Mouse (Mus musculus): ENCODE measurements around the gene Mllt3. TPM values are rescaled to one million over a fixed set of nuclear protein-coding genes. Genes with fewer than 3 reads are reported as not detected.

Mllt3 gene
- total RNA-seq, 1 experiment from 2014 or later: 30.6 TPM

- no peak for ATAC-seq (replicated peaks; ENCODE audit: low read depth, poor library complexity, severe bottlenecking)
Measured at GRCm38 (mm10) chr4:87794216-87794615, 238.9 kb downstream of the Mllt3 start.

DNA sequence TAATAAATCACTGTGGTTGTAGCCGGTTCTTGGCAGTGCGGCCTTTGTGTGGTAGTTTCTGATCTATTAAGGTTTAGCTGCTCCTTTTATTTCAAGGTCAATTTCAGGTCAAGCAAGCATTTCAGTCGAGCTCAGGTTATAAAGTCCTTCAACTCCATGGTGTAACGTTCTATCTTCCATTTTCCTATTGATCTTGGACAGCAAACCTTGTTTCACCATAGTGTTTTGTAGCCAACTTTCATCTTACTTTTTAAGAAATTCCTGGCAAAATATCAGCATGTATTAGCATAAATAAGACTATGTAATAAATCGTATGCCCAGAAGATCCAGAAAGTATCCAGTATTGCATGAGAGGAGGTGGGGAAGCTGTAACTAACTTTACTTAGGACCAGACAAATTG is 240.7 kb downstream of the Mllt3 start:
- ATAC-seq (replicated peaks; ENCODE audit: low read depth, poor library complexity, severe bottlenecking): no peak

GRCm38 (mm10) chr4:87789446-87789845 is 243.7 kb downstream of the Mllt3 start:
- ATAC-seq (replicated peaks; ENCODE audit: low read depth, poor library complexity, severe bottlenecking): no peak

DNA sequence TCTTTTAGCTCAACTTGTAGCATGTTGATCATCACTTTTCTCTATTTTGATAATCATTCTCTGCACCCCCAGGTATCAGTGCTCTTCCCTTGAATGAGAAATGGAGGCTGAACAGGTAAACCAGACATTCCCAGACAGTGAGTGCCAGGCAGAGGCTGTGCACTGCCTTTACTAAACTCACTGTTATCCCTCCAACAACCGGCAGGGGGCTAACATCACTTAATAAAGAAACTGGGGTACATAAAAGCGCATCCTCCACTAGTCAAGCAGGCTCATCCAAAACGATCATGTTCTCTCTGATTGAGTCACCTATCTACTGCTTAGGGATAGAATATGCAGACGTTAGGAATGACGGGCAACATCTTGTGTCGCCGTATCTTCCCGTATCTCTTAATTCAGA is 244.5 kb downstream of the Mllt3 start:
- ATAC-seq (replicated peaks; ENCODE audit: low read depth, poor library complexity, severe bottlenecking): peak; percentile 94

- ATAC-seq (replicated peaks; ENCODE audit: low read depth, poor library complexity, severe bottlenecking): 0 out of 2 replicates have a peak, but pooled peaks have one; percentile 35
Measured at GRCm38 (mm10) chr4:87785132-87786074, 247.8 kb downstream of the Mllt3 start.

DNA sequence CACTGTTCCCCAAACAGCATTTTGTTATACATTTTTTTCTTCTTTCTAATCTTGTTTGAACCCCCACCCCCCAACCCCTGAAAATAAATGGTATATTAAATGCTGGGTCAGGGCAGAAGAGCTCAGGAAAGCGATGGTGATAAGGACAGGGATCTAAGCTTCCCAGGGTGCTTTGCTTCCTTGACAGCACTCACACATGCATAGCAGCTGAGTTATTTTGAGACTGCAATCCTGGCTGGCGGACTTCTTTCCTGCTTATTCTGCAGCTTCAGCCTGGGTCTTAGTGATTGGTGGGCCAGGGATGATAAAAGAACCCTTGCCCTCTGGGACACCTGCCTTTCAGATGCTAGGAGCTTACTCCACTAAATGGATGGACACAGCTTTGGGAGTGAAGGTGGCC is 249.4 kb downstream of the Mllt3 start:
- no peak for ATAC-seq (replicated peaks; ENCODE audit: low read depth, poor library complexity, severe bottlenecking)

DNA sequence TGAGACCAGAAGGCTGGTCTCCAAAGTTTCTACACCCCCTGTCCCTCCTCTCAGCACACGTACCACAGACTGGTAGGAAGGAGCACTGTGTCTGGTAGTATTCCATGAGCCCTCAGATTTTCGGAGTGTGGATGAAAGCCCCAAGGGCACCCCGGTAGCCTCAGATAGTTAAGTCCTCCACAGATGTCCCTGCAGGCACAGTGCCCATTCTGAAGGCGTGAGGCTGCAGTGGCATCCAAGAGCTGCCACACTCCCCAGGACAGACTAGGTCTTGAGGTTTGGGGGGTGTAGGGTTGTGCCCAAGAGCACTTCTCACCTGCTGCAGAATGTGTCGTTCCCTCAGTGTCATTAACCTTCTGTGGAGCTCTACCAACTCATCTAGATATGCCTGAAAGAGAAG is 251.2 kb downstream of the Mllt3 start:
- ATAC-seq (replicated peaks; ENCODE audit: low read depth, poor library complexity, severe bottlenecking): no peak

DNA sequence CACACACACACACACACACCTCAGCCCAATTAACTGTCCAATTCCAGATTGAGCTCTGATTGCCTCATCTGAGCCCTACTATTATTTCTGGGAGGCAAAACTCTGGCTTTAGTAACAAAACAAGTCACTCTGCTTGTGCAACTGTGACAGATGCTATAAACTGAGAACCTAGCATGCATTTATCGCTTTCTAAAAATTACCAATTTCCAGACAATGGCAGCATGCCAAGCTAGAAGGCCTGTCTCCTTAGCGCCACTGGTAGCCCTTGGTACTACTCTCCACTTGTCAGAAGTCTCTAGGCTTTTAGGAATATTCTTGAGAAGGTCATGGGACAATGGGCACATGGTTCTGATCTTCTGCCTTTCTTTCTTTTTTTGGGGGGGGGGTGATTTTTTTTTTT is 257.4 kb downstream of the Mllt3 start:
- no peak for ATAC-seq (replicated peaks; ENCODE audit: low read depth, poor library complexity, severe bottlenecking)

GRCm38 (mm10) chr4:87774515-87774914 is 258.6 kb downstream of the Mllt3 start:
- peak; percentile 66; the same call in 1 of the 2 replicates for ATAC-seq (replicated peaks; ENCODE audit: low read depth, poor library complexity, severe bottlenecking)

- no peak for ATAC-seq (replicated peaks; ENCODE audit: low read depth, poor library complexity, severe bottlenecking)
Measured at GRCm38 (mm10) chr4:87767711-87768561, 265.2 kb downstream of the Mllt3 start.

DNA sequence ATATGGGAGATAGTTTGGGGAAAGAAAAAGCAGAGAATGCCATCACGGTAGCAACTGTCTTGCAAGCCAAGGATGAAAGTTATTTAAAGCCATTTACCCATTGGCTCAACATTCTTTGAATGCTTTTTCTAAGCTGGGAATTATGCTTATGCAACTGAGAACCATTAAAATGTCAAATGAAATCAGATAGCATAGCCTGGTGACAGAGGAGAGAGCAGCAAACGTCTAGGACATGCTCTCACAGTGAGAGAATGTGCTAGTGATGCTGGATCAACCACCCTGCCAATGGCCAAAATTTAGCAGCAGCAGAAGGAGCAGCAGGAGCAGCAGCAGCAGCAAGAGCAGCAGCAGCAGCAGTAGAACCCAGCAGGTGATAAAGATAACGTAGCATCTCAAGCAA is 267.4 kb downstream of the Mllt3 start:
- ATAC-seq (replicated peaks; ENCODE audit: low read depth, poor library complexity, severe bottlenecking): no peak

DNA sequence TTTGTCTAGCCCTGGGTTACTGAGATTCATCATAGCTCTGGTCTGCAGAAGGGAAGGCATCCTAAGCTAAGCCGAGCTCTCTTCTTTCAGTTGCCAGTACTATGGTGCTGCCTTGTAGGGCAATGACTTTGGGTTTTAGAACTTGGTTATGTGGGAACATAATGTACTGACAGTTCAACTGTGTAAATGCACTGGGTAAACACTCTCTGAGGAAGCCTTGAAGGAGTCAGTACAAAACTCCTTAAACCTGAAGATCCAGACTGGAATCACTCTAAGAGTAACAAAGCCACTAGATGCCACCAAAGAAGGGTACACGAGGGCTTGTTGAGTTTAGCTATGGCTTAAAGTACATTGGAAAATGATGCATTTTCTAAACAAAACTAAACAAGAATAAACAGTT is 272.1 kb downstream of the Mllt3 start:
- no peak for ATAC-seq (replicated peaks; ENCODE audit: low read depth, poor library complexity, severe bottlenecking)

DNA sequence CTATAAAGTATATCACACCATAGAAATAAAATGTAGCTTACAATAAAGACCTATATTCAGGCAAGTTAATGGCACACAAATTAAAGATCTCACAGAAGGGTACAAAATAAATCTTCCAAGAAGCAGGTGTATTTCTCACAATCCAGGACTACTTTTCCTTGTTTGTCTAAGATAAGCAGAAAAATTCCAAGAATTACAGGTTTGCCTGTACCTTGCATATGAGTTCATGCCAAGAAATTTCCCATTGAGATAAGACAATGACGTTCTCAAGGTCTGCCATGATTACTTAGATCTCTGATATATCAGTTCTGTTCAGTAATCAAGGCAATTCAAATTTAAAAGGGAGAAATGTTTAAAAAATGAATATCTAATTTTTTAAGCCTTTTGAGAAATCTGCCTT is 272.9 kb downstream of the Mllt3 start:
- no peak for ATAC-seq (replicated peaks; ENCODE audit: low read depth, poor library complexity, severe bottlenecking)

DNA sequence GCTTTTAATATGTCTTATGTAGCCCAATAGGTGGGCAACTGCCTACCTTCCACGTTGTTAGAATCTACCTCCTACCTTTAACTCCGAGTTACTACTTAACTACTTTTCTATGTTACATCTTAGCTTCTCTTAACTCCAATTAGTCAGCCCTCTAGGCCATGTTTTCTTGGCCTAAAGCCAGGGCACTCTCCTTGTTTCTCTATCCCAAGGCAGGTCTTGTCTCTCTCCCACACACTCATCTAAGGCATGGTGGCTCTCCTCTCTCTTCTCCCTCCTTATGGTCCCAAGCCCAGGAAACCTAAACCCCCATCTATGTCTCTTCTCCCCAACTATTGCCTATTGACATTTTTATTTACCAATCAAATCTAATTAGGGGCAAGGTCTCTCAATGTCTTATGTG is 273.5 kb downstream of the Mllt3 start:
- no peak for ATAC-seq (replicated peaks; ENCODE audit: low read depth, poor library complexity, severe bottlenecking)

GRCm38 (mm10) chr4:87759110-87759509 is 274.1 kb downstream of the Mllt3 start:
- ATAC-seq (replicated peaks; ENCODE audit: low read depth, poor library complexity, severe bottlenecking): no peak

GRCm38 (mm10) chr4:87751515-87751864 is 281.7 kb downstream of the Mllt3 start:
- no peak for ATAC-seq (replicated peaks; ENCODE audit: low read depth, poor library complexity, severe bottlenecking)

- peak; percentile 81 for ATAC-seq (replicated peaks; ENCODE audit: low read depth, poor library complexity, severe bottlenecking)
Measured at GRCm38 (mm10) chr4:87750856-87751514, 282.2 kb downstream of the Mllt3 start.

- no peak for ATAC-seq (replicated peaks; ENCODE audit: low read depth, poor library complexity, severe bottlenecking)
Measured at GRCm38 (mm10) chr4:87749532-87750234, 283.5 kb downstream of the Mllt3 start.

DNA sequence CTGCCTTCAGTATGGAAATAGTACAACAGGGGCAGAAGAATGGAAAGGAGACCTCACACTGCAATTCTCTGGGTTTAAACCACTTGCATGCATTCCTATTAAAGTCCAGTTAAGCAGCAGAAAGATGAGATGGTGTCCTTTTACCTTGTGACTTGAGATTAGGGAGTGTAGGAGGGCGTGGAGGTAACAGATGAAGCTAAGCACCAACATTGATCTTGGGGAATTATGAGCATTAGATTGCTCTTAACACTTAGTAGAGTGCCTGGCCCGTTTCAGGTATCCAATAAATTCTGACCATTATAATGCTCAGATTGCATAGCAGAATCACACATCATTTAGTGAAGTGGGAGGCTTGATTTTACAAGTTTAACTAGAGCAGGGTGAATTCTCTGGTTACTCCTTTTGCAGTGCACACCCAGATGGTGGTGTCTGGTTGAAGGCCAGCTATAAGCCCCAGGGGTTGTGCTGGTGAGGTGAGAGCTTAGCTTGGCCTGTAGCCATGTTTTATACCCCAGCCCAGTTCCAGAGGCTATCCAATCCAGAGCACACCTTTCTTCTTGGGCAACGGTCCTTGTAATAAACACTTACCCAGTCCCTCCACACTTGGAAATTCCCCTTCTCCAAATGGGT is 288.0 kb downstream of the Mllt3 start:
- no peak for ATAC-seq (replicated peaks; ENCODE audit: low read depth, poor library complexity, severe bottlenecking)
